Mouse (Mus musculus) liver, embryonic 12.5 days (tissue): ENCODE data around the gene E2f4. TPM values are rescaled to one million over a fixed set of nuclear protein-coding genes. Genes with fewer than 3 reads are reported as not detected.
"Not testable (repeated sequence)": the region's sequence is repeated elsewhere in the genome, so short reads cannot be mapped to it uniquely, and the experiment has no call there.

ENCODE experiments used
- ATAC-seq: fragments of 200-750 bp; cut with Nextera tagmentation; 2 replicates; pipeline ENCODE4 v1.8.0; 2017; ENCODE audit warnings: moderate number of reproducible peaks, mild to moderate bottlenecking, moderate library complexity
- H3K27ac ChIP-seq: fragments of 300-500 bp; sonication (generic); 2 replicates; pipeline ENCODE4 v1.5.1; 2016; ENCODE audit warnings: mild to moderate bottlenecking
- H3K27me3 ChIP-seq: fragments of 300-500 bp; sonication (generic); replicated peaks from 2 replicates; pipeline ENCODE4 v1.6.1; 2016; ENCODE audit warnings: mild to moderate bottlenecking, moderate library complexity
- H3K36me3 ChIP-seq: fragments of 300-500 bp; sonication (generic); 2 replicates; pipeline ENCODE4 v1.6.1; 2016; ENCODE audit warnings: mild to moderate bottlenecking, moderate library complexity
- H3K4me1 ChIP-seq: fragments of 300-500 bp; sonication (generic); 2 replicates; pipeline ENCODE4 v1.6.1; 2016
- H3K4me2 ChIP-seq: fragments of 300-500 bp; sonication (generic); 2 replicates; pipeline ENCODE4 v1.6.1; 2016; ENCODE audit warnings: mild to moderate bottlenecking, moderate library complexity
- H3K4me3 ChIP-seq: fragments of 300-500 bp; sonication (generic); 2 replicates; pipeline ENCODE4 v1.5.1; 2016; ENCODE audit warnings: mild to moderate bottlenecking, moderate library complexity
- H3K9ac ChIP-seq: fragments of 300-500 bp; sonication (generic); 2 replicates; pipeline ENCODE4 v1.6.1; 2016; ENCODE audit warnings: mild to moderate bottlenecking, moderate library complexity
- H3K9me3 ChIP-seq: fragments of 300-500 bp; sonication (generic); replicated peaks from 2 replicates; pipeline ENCODE4 v1.6.1; 2016; ENCODE audit warnings: mild to moderate bottlenecking, moderate library complexity
- WGBS: fragments of 180-500 bp; shearing (Covaris S2); methylation state at CpG from one replicate; pipeline ENCODE4 v1.1.7; 2016; ENCODE audit not compliant: insufficient replicate concordance; 5-methylcytosine and 5-hydroxymethylcytosine counted together
- polyA plus RNA-seq: library from polyadenylated mRNA; unstranded; fragments of >200 nt; fragmentation: Nextera tagmentation; extraction: Ambion mirVana; gene quantifications from 2 replicates; pipeline ENCODE4 v1.2.1, GENCODE M21; 2016

The E2f4 gene
- polyA plus RNA-seq, 1 experiment from 2014 or later = 239 TPM

- H3K9ac ChIP-seq = peak overlapping the region; percentile 25; the same call in 1 of the 2 replicates
- peaks cover 33% of the 10 kb centered on the region for H3K4me1 ChIP-seq
- peak overlapping the region; percentile 53 for H3K4me3 ChIP-seq
- ATAC-seq = peak; percentile 85
- peak overlapping the region; percentile 59 for H3K27ac ChIP-seq
- no peaks in the 10 kb centered on the region for H3K36me3 ChIP-seq
- no peaks in the 10 kb centered on the region for H3K9me3 ChIP-seq
- H3K27me3 ChIP-seq = peaks cover 40% of the 10 kb centered on the region
- peak overlapping the region; percentile 85 for H3K4me2 ChIP-seq
- 1% methylated on average over 53 of the region's 53 CpGs for WGBS
Measured at GRCm38 (mm10) chr8:105288958-105289732, 8.3 kb upstream of the E2f4 start.

GRCm38 (mm10) chr8:105289805-105290460, 7.5 kb upstream of the E2f4 start, which contains the start of gene 4931428F04Rik:
Gene 4931428F04Rik (minus strand): TSS chr8:105289864.
- WGBS = 4% methylated on average over 43 of the region's 43 CpGs
- H3K4me2 ChIP-seq = peak within 1 kb of the TSS; percentile 85
- H3K27ac ChIP-seq = peak within 1 kb of the TSS; percentile 59
- H3K9me3 ChIP-seq = no peaks in the 10 kb centered on the region
- H3K4me1 ChIP-seq = peaks cover 33% of the 10 kb centered on the region
- H3K27me3 ChIP-seq = peaks cover 34% of the 10 kb centered on the region
- no peaks in the 10 kb centered on the region for H3K36me3 ChIP-seq
- peak; percentile 16 for ATAC-seq
- peak within 1 kb of the TSS; percentile 25; the same call in 1 of the 2 replicates for H3K9ac ChIP-seq
- peak within 1 kb of the TSS; percentile 53 for H3K4me3 ChIP-seq

- Histone ChIP-seq H3K9ac (no peak overlapping the region), H3K4me1 (peaks cover 36% of the 10 kb centered on the region), H3K9me3 (no peaks in the 10 kb centered on the region), H3K4me2 (peak overlapping the region; percentile 85), H3K27ac (no peak overlapping the region), H3K36me3 (no peaks in the 10 kb centered on the region), H3K27me3 (peaks cover 26% of the 10 kb centered on the region), H3K4me3 (peak overlapping the region; percentile 53)
- WGBS = 17% methylated on average over 31 of the region's 31 CpGs
- no peak for ATAC-seq
Measured at GRCm38 (mm10) chr8:105290554-105291314, 6.7 kb upstream of the E2f4 start.

GRCm38 (mm10) chr8:105291364-105291763, 6.1 kb upstream of the E2f4 start:
- H3K4me2 ChIP-seq, H3K36me3 ChIP-seq, H3K27ac ChIP-seq, H3K9me3 ChIP-seq, H3K4me3 ChIP-seq, H3K9ac ChIP-seq, ATAC-seq: not testable (repeated sequence)
- H3K4me1 ChIP-seq = peaks cover 42% of the 10 kb centered on the region
- 77% methylated on average over 8 of the region's 8 CpGs for WGBS
- peaks cover 19% of the 10 kb centered on the region for H3K27me3 ChIP-seq

GRCm38 (mm10) chr8:105291802-105292201, 5.7 kb upstream of the E2f4 start:
- peaks cover 46% of the 10 kb centered on the region for H3K4me1 ChIP-seq
- not testable (repeated sequence) for H3K36me3 ChIP-seq, H3K4me2 ChIP-seq, H3K4me3 ChIP-seq, H3K9ac ChIP-seq, H3K9me3 ChIP-seq, ATAC-seq, H3K27ac ChIP-seq
- WGBS = 44% methylated on average over 3 of the region's 3 CpGs
- H3K27me3 ChIP-seq = peaks cover 15% of the 10 kb centered on the region

- Histone ChIP-seq H3K4me3 (no peak overlapping the region), H3K36me3 (no peaks in the 10 kb centered on the region), H3K27me3 (peaks cover 12% of the 10 kb centered on the region), H3K27ac (no peak overlapping the region), H3K4me2 (no peak overlapping the region), H3K9ac (no peak overlapping the region), H3K4me1 (peaks cover 51% of the 10 kb centered on the region), H3K9me3 (no peaks in the 10 kb centered on the region)
- ATAC-seq = no peak
- WGBS = 77% methylated on average over 7 of the region's 7 CpGs
Measured at GRCm38 (mm10) chr8:105292471-105292870, 5.0 kb upstream of the E2f4 start.

GRCm38 (mm10) chr8:105293405-105293804, 4.1 kb upstream of the E2f4 start:
- Histone ChIP-seq H3K9me3 (no peaks in the 10 kb centered on the region), H3K9ac (no peak overlapping the region), H3K36me3 (peaks cover 3% of the 10 kb centered on the region), H3K4me3 (no peak overlapping the region), H3K27ac (no peak overlapping the region), H3K4me2 (no peak overlapping the region), H3K4me1 (peaks cover 49% of the 10 kb centered on the region), H3K27me3 (peaks cover 12% of the 10 kb centered on the region)
- ATAC-seq = no peak
- WGBS = 74% methylated on average over 19 of the region's 19 CpGs

GRCm38 (mm10) chr8:105294776-105295175, 2.7 kb upstream of the E2f4 start:
- Histone ChIP-seq H3K27me3 (peaks cover 11% of the 10 kb centered on the region), H3K9me3 (no peaks in the 10 kb centered on the region), H3K4me1 (peaks cover 49% of the 10 kb centered on the region), H3K4me2 (peak overlapping the region; percentile 79), H3K36me3 (peaks cover 16% of the 10 kb centered on the region), H3K27ac (no peak overlapping the region), H3K9ac (no peak overlapping the region), H3K4me3 (peak overlapping the region; percentile 30; the same call in 1 of the 2 replicates)
- no peak for ATAC-seq
- 70% methylated on average over 9 of the region's 9 CpGs for WGBS

- no peak overlapping the region for H3K9ac ChIP-seq
- H3K27me3 ChIP-seq = peaks cover 6% of the 10 kb centered on the region
- H3K36me3 ChIP-seq = peaks cover 21% of the 10 kb centered on the region
- ATAC-seq = no peak
- peak overlapping the region; percentile 79 for H3K4me2 ChIP-seq
- WGBS = 50% methylated on average over 11 of the region's 11 CpGs
- H3K4me3 ChIP-seq = peak overlapping the region; percentile 30
- peak overlapping the region; percentile 53; the same call in 1 of the 2 replicates for H3K27ac ChIP-seq
- H3K9me3 ChIP-seq = no peaks in the 10 kb centered on the region
- peaks cover 47% of the 10 kb centered on the region for H3K4me1 ChIP-seq
Measured at GRCm38 (mm10) chr8:105295256-105295655, 2.2 kb upstream of the E2f4 start.

GRCm38 (mm10) chr8:105295895-105296573, 1.4 kb upstream of the E2f4 start, which contains the start of gene Exoc3l:
Gene Exoc3l (minus strand): TSS chr8:105296101.
- ATAC-seq = no peak
- peak within 1 kb of the TSS; percentile 97 for H3K9ac ChIP-seq
- H3K27me3 ChIP-seq = no peaks in the 10 kb centered on the region; the same call in 1 of the 2 replicates
- H3K36me3 ChIP-seq = peaks cover 29% of the 10 kb centered on the region
- peak within 1 kb of the TSS; percentile 97 for H3K4me3 ChIP-seq
- peak within 1 kb of the TSS; percentile 93 for H3K27ac ChIP-seq
- peaks cover 47% of the 10 kb centered on the region for H3K4me1 ChIP-seq
- 30% methylated on average over 11 of the region's 11 CpGs for WGBS
- H3K4me2 ChIP-seq = peak within 1 kb of the TSS; percentile 79
- no peaks in the 10 kb centered on the region for H3K9me3 ChIP-seq
